Mouse (Mus musculus): ENCODE results near the gene Pon3.
"Not testable (repeated sequence)": the region's sequence is repeated elsewhere in the genome, so short reads cannot be mapped to it uniquely, and the experiment has no call there.

Pon3 gene

DNA sequence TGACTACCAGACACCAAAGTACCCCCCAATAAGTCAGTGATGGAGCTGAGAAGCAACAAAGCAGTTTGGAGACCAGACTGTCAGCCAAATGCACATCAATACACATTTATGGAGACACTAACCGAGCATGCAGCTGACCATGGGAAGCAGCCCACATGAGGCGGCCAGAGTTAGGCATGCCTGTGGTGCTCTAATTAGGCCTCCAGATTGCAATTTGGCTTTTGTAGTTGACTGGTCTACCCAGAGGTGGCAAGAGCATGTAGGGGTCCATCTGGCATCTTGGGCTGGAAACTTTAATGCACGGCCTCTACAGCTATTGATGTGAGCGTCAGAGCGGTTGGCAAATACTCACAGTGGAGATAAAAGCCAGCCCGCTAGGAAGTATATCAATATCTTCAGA lies 10.2 kb downstream of the Pon3 start:
- no peak for DNase-seq

DNA sequence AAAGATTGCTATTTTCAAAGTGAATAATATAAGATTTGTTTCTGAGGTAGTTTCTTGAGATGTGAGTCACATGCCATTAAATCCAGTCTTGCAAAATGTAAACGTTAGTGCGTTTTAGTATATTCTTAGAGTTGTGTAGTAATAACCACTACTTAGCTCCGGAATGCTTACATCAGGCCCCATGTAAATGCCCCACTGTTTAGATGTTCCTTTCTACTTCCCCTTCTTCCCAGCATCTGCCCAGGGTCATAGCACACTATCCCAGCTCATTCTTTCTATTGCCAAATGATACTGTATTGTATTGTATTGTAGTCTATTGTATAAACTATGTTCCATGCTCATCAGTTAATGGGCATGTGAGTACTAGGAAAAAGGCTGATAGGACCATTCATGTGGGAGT lies 17.3 kb downstream of the Pon3 start:
- DNase-seq, result no peak

DNA sequence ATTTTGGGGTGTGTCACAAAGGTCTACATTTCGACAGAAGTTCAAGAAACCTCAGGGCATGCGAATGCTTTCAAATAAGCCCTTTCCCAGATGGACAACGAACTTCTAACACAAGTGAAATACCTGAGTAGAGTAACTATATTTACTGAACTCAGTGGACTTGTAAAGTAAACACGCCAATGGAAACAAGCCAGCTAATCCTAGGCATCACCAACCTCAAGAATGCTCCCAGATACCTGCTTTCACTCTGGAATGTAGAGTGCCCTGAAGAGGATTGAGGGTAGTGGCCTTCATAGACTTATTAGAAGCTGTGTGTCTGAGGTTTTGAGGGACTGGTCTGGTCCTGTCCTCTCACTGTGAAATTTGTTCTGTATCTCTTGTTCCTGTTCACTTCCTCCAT lies 18.6 kb downstream of the Pon3 start:
- DNase-seq, result no peak

DNA sequence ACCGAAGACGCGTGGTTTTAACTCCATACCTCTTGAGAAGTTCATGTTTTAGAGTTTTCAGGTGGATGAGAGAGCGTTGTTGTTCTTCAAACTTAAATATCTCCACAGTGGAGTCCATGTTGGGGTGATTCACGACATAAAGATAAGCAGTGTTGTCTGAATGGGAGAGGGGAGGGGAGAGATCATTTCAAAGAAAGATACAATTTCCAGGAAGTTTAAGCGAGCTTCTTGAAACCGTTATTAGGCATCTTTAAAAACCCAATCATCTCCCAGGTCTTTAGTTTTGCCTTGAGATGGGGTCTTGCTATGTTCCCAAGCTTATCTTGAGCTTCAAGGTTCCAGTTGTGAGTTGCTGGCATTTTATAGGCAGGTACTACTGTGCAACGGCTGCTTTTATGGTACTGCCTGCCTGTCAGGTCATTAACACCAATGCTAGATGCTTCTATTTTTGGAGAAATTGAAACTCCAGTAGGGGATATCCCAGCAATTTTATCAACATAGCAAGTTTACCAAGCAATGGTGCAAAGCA lies 19.2 kb downstream of the Pon3 start:
- DNase-seq, result no peak

DNA sequence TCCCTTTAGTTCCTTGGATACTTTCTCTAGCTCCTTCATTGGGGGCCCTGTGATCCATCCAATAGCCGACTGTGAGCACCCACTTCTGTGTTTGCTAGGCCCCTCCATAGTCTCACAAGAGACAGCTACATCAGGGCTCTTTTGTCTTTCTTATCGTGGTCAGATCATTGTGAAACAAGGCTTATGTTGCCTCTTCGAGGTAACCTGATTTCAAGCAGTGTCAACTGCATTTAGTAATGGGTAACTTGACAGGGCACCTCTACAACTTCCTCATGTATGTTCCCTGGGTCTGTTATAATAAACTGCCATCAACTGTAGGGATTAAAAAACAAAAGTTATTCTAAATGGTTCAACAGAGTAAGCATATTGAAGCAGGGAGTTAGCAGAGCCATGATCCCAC lies 21.5 kb downstream of the Pon3 start:
- DNase-seq, result no peak

DNA sequence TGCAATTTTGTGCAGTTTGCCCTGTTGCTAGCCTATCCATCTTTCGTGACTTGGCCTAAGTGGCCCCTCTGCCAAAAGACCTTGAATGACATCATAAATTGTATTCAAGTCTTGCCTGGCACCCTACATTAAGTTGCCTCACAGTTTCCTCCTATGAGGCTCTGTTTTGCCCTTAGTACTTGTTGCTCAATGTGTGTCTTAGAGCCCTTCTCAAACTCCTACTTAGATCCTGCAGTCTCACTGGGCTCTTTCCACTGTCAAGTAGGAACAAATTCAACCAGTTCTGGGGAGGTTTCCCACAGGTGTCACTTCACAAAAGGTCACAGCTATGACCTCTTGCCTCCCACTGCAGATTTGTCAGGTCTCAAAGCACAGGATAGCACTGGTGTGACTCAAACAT lies 22.3 kb downstream of the Pon3 start:
- DNase-seq, result no peak

DNA sequence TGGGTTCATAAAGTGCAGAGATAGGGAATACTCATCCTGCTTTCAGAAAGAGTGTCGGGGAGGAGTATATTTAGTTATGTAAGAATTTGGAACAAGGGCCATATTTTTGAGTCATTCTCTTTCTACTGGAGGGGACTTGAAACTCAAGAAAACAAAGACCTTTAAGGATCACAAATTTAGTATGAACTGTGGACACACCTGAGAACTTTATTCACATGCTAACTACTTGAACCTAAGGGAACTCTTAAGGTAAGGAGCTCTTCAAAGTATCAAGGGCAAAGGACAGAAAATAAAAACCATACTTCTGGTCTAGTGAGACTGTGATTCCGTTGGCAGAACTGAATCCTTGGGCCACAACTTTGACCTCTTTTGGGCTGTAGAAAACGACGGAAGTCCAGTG lies 24.1 kb downstream of the Pon3 start:
- no peak for DNase-seq

DNA sequence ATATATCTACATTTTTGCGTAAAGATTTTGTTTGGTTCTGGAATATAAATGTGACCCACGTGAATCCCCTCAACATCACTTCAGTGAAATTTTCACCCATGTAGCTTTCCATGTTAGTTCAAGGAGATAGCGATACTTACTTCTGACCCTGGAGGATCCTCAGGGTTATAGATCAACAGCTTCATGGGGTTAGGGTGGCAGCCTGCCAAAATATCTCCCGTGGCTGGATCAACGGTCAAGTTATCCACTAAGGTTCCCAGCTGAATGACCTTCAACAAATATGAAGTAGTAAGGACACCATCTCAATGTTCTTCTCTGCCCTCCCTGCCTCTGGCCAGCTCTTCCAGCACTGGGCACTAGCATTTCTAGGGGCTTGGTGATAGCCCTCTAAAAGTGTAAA lies 25.8 kb downstream of the Pon3 start:
- peak; percentile 15 for DNase-seq

DNA sequence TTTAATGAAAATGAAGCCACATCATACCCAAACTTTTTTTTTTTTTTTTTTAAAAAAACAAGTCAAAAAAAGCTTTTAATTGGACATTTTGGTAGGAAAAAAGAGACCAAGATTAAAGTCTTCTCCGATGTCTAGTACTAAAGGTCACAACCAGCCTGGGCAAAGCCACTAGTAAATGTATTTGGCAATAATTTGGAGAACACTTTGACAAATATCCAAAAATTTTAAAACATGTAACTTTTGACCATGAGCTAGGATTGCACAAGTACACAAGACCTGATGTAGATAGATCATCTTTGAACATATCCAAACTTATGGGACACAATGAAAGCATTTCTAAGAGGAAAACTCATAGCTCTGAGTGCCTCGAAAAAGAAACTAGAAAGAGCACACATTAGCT lies 32.5 kb downstream of the Pon3 start:
- not testable (repeated sequence) for DNase-seq

DNA sequence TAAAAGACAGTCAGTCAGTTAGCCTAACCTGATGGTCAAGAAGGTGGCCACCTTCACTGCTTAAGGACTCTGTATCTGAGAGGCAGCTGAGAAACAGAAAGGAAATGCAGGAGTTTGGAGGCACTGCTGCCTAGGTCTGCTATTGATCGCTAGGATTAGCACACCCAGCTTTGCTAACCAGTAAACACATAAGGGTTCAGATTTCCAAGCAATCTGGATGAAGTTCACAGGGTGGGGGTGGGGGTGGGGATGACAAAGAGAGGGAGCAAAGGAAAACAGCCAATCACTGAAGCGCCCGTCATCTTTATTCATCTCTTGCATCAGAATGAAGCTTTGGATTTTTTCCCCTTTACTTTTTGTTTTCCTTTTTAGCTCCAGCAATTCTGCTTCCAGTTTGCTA lies 34.0 kb downstream of the Pon3 start:
- DNase-seq, result no peak

DNA sequence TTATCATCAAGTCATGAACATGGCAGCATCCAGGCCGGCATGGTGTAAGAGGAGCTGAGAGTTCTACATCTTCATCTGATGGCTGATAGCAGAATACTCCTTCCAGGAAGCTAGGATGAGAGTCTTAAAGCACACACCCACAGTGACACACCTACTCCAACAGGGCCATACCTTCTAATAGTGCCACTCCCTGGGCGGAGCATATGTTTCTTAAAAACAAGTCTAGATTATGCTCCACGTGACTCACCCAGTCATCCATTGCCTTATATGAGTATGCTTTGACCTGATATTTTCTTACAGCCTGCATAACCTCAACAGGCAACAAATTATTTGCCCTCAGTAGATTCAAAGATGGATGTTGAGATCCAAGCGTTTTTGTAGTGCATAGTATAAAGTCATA lies 37.9 kb downstream of the Pon3 start:
- DNase-seq, result no peak

DNA sequence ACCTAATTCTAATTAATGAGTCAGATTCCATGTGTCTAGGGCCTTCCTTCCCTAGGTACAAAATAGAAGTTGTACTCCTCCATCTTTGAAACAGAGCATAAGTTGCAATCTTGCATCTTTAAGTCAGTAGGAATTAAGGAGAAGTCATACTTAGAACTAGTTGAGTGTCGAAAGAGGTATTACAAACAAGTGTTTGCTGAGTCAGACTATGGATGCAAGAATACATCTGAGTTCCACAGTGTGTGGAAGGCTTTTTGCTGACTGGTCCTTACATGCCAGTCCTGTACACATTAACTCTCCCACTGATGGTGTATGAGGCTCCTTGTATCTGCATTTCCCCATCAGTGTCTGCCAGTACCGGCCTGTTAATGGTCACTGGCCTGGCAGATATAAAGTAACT lies 48.3 kb downstream of the Pon3 start:
- DNase-seq, result no peak

DNA sequence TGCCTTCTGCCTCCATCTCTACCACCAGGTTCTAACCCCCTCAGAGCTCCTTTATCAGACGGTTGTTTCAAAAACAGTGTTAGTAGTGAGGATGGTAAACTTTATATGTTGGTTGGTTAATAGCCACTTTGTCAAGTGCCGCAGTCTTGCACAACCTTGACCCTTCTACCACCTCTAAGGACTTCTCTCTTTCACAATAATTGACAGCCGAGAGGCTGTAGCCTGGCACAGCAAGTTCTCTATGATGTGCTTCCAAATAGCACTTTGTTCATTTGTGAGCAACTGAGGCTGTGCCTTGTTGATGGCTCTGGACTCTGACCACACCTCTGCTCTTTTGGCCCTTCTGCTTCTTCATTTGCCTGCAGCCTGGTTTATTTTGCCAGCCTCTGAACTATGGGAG lies 56.2 kb downstream of the Pon3 start:
- no peak for DNase-seq

DNA sequence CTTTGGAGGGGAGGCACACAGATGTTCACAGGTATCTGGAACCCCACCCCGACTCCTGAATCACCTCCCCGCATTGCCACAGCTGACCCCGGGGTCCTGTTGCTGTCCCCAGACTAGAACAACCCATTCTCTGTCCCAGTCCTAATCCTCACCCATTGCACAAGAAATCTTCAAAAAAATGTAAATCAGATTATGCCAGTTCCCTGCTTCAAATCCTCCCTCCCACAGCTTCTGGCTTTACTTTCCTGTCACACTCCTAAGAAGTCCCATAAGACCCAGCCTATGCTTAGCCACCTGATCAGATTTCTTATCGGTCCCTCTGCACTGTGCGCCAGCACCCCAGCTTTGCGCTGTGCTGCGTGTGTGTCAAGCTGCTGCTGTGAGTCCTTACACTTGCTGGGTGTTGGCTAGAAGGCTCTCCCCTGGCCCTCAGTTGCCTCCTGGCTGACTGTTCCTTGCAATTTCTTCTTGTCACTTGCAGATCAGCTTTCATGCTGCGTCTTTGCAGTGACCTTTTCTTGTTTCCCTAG lies 56.6 kb downstream of the Pon3 start:
- DNase-seq, result no peak

DNA sequence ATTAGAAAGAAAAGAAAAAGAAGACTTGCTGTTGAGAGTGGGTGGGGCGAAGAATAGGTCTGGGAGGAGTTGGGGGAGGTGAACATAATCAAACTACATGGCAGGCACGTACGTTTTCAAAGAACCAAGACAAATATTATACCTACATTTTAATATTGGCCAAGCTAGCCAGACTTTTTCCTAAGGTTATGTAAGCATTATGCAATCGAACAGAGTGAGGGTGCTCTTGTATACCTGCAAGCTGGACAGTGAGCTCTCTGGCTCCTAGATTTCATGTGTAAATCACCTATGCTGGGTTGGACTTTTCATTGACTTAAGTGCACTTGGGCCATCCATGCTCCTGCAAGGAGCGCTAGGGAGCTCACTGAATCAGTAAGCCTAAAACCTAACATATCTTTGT lies 57.5 kb downstream of the Pon3 start:
- no peak for DNase-seq

DNA sequence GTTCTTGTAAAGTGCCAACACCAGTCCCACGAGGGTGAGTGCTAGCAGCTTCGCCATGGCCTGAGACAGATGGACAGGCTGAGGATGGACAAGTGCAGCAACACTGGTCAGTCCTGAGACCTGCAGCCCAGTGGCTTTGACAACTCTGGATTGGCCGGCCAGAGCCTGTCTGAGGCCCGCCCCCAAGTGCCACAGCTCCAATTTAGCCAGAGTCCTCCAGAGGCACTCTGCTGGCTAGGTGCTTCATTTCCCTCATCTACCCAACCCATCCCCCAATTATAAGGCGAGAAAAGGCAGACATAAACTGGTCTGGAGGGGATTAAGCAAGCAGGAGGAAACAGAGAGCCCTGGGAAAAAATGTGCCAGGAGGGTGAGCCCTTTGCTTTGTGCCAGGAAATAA lies 62.4 kb downstream of the Pon3 start, which contains the start of gene Pon1:
Pon1 (minus strand) TSS at position 254 of the 400 bp plus-strand sequence.
- no peak for DNase-seq

DNA sequence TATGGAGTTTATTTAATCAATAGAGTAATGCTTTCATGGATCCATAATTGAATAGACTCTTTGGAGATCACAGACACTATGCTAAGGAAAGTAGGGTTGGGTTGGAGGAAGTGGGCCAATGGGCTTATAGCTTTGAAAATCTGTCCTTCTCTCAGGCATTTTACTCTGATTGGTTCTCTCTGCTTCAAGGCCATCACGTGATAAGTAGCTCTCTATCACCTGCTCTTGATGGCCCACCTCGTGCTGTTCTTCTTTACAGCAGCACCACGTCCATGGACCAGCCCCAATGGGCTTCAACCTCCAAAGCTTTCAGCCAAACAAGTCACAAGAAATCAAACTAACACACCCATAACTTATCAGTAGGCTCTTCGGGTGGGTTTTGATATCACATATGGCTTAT lies 65.3 kb downstream of the Pon3 start:
- no peak for DNase-seq

DNA sequence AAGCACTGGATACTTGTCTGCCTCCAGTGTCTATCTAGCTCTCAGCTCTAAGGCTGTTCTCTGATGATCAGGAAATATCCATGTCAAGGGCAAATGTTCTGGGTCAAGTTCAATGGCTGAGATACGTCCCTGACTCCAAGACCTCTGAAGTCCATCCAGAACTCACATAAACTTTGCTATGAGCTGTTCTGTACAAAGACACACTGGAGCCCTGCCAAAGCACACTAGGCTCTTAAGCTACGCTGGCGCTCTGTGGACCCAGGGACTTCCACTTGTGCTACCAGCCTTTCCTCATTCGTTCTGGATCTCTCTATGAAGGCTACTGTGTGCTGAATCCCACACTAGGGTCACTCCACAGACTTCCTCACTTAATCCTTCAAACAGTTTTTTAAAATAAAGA lies 66.6 kb downstream of the Pon3 start:
- DNase-seq, result no peak

DNA sequence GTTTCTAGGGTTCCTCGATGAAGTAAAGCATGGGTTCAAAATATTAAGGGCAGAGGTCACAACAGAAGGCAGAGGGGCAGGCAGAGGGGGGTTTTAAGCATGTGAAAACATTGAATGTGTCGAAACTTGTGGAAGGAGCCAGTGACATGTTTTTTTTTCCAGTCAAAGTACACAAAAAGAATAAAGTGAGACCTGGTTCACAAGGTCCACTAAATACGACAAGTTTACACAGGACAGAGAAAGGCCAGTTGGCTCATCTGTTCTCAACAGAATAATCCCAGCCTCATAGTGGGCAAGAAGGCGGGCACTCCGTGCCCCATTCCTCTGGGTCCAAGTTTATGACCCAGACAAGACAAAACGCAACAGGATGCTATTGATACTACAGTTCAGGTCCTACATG lies 67.1 kb downstream of the Pon3 start:
- no peak for DNase-seq

DNA sequence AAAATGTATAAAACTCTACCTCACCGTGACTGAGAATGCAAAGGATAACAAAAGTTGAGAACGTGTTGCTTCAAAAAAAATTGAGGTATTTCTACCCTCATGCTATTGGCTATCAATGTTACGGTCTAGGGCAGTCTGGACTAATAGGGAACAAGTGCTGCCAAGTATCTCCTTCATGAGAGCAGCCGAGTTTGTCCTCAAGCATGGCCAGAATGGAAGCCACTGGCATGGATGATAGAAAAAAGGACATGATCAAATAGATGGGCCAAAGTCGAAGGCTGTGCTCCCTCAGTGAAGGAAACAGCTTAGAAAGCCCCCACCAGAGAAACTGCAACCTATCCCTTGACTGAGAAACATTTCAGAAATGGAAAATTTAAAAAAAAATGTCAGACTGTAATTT lies 68.0 kb downstream of the Pon3 start:
- no peak for DNase-seq

DNA sequence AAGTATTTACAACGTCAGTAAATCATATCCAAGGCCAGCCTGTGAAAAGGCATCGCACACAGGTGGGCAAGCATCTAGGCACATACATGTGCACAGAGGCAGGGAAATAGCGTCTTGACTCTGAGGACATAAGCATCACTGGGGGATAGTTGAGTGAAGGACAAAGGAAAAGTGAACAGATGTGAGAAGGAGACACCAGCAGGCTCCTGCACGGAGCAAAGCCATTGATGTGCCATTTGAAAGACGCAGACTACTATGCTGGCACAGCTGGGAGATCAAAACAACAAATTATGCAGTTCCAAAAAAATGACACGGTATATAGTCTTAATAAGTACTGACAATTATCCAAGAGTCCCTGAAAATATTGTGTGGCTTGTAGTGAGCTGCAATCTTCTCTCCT lies 68.5 kb downstream of the Pon3 start:
- no peak for DNase-seq

DNA sequence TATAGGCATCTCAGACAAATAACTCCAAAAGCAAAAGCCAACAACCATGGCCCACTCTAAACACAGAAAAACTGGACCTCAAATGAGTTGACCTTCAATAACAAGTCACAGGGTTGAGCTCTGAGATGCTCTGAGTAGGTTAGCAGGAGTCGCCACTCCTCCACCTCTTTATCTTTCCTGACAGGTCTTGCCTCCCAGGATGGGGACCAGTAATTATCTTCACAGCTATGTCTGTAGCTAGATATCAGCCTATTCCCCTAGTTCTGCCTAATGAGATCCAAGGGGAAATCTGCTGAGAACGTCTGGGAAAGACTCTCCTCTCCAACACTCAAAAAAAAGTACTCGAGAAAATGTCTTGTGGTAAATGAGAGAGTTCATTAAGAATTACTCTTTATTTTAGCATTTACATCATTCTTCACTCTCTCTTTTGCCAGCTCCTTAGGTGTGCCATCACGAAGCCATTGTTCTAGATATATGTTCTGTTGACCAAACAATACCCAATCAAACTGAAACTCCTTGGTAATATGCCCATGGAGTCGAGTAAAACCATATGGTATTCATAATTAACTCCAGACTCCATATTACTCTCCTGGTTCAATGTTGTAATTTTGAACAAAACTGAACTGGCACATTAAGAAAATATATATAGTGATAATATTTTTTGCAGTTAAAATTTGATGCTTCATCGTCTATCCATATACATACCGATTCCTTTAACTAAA lies 69.7 kb downstream of the Pon3 start:
- DNase-seq, result no peak

DNA sequence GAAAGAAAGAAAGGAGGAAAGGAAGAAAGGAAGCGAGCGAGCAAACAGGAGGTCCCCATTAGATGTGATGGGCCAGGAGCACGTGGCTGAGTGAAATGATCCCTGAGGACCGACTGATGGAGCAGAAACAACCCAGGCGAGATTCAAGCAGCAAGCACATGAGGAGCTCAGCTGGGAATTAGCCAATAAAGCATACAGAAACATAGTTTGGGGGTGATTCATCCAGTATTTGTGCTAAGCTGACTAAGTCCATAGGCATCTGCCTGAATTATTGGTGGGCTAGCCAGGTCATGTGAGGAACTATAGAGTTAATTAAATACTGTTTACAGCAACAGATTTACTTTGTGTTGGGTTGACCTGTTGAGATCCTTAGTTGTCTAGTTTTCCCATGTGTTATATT lies 75.4 kb downstream of the Pon3 start:
- no peak for DNase-seq

DNA sequence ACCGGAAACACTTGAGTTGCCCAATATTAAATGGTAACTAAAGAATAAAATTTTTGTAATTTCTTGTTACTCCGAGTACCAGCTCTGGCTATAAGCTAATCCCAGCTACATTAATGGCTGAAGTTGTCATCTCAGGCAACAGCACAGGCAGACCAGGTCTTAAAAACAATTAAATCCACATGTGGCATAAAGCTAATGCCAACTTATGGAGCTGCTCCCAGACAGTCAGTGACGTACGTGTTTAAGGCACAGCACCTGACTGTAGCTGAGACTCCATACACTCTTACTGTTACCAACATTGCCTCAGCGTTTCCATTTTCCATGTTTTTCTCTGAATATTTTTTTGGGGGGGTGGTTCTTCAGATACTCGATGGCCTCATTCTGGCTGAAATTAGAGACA lies 76.9 kb downstream of the Pon3 start:
- DNase-seq, result no peak

Measured in kidney, adult 11 months (tissue).